Mouse (Mus musculus): ENCODE results near the gene Eya4.

The Eya4 gene

GRCm38 (mm10) chr10:23063637-23064036, 286.9 kb downstream of the Eya4 start:
- no peak for DNase-seq (ENCODE audit: low read depth, low spot score)

- DNase-seq (ENCODE audit: low read depth, low spot score): no peak
Measured at GRCm38 (mm10) chr10:23062719-23063118, 287.9 kb downstream of the Eya4 start.

GRCm38 (mm10) chr10:23060694-23061060, 289.9 kb downstream of the Eya4 start:
- DNase-seq (ENCODE audit: low read depth, low spot score): no peak

- no peak for DNase-seq (ENCODE audit: low read depth, low spot score)
Measured at GRCm38 (mm10) chr10:23060041-23060693, 290.4 kb downstream of the Eya4 start.

GRCm38 (mm10) chr10:23053379-23053915, 297.1 kb downstream of the Eya4 start:
- DNase-seq (ENCODE audit: low read depth, low spot score): no peak

Measured in ES-CJ7 (cell line).